Mouse (Mus musculus): ENCODE results near the gene Tenm2.
A peak's percentile ranks its signal among the peaks of the same experiment; 100 is the strongest.

Gene Tenm2

DNA sequence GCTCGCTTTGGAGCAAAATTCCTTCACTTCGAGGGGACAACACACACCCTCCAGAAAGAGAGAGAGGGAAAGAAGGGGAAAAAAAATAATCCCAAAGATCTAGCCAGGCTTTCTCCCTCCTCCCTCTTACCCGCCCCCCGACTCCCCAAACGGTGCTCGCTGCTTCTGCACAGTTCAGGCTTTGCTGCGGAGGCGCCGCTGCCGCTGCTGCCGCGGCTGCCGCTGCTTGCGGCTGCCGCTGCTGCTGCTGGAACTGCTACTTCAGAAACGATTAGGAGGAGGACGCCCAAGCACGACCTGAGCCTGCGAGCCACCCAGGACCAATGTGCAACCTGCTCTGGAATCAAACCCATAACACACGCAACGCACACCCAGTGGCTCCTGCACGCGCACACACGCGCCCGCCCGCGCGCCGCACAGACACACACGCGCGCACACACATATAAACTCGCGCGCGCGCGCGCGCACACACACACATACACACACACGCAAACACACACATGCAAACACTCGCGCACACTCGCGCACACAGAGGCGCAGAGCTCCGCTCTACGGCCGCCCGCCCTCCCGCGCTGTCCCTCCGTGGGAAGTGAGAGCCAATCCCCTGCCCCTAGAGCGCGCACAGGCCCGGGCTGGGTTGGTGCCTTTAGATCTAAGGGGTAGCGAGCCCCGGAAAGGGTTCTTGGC, at the start of gene Tenm2:
Gene Tenm2 (minus strand): TSS at position 51 of the 687 bp plus-strand sequence.
- peak; percentile 33 for DNase-seq

DNA sequence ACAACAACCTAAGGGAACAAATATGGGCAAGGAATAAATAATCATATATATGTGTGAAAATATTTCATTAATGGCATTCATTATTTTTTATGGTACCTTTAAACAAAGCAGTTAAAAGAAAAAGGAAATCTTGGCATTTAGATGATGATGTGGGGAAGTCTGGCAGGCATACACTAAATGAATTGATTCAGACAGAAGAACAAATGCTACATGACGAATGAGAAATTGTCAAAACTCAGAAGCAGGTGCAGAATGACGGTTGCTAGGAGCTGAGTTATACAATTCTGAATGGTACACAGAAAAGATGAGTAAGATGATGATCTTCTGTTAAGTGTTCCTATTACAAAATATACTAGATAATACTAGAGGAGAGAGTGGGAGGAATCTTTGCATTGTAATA, 49.4 kb upstream of the Tenm2 start:
- DNase-seq: no peak

DNA sequence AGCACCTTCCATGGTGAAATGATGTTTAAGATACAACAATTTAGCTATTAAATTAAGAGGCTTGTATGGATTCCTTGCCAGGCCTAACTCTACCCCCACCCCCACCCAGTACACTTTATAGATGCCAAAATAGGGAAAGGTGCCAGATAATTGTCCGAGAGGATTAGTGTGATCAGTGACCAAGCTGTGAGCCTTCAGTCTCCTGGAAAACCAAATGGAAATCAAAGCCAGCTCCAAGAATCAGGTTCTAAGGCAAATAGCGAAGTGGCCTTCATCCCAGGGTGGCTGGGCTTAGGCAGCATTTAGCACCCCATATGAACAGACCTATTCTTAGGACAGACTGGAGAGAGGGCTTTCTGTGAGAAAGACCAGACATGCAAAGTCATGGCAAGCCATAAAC, 13.0 kb upstream of the Tenm2 start:
- DNase-seq: no peak

DNA sequence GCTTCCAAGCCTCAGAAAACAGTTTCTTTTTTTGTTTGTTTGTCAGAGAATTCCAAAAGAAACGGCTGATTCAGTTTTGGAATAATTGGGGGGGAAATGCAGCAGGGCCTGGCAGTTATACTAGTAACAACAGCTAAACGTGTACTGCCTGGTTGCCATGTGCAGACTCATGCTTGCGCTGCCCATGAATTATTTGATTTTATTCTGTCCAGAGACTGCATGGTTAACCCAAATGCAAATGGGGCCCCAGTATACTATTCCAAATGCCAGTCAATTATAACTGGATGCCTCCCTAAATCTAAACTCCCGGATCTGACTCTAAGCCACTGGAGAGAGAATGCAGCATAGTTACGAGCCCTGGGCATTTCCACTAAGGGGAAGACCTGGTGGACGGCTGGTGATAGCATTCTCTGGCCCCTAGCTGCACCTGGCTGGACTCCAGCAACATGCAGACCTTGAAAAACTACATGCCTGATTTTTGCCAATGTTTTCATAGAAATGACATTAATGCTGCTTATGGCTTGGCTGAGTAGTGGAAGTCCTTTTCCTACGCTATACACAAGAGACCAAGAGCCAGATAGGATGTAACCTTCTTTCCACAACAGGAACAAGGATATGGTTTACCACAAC, 1.4 kb upstream of the Tenm2 start:
- DNase-seq: no peak

DNA sequence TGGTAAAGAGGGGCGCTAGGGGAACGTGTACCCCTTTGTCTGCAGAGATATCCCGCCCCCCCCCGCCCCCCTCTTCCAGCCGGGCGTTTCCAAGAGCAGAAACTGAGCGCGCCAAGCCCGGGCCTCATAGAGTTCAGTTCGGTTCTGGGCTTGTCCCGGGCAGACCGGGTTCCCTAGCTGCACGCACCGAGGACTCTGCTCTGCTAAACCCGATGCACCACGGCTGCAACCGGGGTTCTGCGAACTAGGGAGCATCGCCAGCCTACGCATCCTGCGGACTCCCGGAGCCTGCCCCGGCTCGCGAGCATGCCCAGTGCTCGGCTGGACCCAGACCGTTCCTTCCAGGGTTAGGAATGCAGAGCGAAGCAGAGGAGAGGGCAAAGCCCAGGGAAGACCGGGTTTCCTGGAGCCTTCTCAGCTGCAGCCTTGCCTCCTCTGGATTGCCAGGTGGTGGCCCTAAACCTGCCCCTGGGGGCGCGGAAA, 878 bp upstream of the Tenm2 start:
- DNase-seq: peak; percentile 26

DNA sequence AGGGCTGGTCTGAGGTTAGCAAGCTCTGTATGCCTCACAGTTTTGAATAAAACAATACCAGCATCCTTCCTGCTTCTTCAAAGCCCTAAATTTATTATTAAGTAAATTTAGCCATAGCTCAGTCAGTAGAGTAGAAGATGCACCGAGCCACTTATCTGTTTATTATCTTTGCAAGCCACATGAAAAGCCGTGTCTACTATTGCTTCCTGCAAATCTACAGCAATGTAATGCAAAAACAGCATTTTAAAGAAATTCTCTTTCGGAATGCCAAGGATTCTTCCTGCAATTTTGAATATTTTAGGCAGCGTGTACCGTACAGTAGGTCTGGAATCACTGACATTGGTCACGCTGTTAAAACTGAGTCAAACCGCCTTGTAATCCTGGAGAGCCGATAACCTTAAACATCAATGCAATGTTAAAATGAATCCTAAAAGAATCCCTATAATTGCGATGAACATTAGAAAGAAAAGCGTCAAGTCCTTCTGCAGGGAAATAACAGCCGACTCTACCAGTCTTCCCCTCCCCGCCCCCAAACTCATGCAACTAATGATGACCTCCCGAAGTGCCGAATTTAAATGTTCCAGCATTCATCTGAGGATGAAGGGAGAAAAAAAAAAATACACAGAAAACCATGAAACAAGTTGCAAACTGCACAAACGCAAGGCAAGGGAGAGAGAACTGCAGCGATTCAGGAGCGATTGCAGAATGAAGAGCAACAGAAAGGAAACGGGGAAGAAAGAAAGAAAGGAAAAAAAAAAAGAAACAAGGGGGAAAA, 556 bp downstream of the Tenm2 start:
- no peak for DNase-seq

DNA sequence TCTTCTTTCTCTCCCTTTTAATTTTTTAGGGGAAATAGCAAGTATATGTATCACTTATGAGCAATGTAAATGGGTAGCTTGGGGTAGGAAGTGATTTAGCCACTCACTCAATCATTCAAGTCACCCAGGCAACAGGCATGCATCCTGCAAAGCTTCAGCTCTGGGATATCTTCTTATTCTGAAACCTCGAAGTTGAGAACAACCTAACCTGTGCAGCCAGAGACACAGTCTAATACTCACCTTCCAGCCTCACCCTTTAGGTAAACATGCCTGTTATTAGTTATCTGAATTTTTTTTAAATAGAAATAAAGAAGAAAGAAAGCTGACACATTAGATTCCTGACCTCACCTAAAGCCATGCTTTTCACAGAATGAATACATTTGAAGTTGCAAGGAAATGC, 8.4 kb downstream of the Tenm2 start:
- DNase-seq: no peak

DNA sequence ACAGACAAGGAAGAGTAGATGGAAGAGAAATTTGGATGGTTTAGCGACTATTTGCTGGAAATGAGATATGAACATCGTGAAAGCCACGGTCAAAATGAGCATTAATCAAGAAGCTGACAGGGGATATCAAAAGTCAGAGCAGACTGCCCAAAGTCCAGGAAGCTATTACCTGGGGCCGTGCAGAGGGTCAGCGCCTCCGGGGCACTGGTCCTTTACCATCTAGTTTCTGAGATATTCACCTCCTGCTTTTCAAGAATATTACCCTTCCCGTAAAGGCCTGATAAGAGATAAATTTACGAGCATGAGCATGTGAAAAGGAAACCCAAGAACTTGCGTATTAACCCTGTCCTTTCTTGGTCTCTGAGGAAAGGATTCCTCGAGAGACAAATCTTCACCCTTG, 8.8 kb downstream of the Tenm2 start:
- DNase-seq: no peak

DNA sequence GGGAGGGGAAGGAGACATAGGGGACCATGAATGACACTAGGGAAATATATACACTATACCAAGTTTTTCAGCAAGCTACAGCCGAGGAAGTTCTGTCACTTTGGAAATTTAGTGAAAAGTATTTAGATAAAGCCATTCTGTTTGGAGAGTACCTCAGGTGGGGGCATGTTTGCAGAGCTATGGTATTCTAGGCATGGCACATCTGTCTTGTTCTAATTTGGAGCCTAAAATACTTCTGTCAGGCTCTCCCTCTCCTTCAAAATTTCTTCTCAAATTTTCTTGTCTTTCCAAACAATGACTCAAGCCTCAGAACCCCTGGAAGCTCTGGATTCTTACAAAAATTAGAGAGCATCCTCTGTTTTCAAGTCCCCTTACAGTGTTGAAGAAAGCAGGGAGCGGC, 13.0 kb downstream of the Tenm2 start:
- DNase-seq: no peak

DNA sequence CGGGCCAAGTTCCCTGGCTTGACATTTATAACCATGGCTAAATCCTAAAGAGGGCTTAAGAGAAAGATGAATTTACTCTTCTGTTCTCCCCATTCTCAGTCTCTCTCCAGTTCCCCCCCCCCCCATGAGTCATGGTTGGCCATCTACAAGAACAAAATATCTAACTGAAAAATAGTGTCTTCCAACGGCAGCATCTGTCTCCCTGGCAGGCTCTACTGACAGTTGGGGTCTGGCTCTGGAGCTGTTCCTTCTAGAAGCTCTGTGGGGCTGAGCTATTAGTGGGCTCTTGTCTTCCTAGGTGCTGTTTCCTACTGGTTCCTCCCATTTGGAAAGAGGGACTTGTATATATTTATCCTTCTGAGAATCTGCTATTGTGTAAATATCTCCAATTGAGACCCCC, 13.7 kb downstream of the Tenm2 start:
- no peak for DNase-seq

DNA sequence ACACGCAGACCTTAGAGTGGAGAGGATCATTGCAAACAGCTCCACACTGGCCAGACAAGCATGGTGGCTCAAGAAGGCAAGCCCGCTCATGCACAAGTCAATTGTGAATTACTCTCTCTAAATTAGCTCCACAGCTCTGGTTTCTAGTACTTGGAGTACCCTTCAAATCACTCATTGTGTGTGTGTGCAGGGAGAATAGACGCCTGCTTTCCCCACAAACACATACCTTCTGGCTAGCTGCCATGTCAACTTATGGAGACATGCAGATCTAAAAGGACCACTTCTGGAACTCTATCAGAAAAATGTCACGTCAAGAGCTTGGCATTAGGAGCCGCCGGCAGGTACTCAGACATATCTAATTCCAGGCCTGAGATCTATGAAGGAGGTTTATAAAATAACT, 14.8 kb downstream of the Tenm2 start:
- peak; percentile 13 for DNase-seq

DNA sequence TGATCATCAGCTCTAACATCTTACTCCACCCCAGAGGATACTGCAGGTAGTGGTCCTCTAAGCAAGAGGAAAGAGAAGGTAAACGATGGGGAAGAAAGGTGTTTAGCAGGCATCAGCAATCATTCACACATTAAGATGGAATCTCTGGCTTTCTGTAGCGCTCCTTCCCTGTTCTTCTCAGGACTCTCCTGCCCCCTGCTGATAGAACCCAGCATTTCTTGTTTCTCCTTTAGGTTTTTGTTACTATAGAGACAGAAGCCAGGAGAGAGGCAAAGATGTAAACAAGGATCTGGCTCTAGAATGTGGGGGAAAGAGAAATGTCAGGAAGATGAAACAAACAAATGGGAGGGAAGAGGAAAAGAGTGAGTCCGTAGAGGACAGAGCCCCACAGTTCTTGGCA, 49.6 kb downstream of the Tenm2 start:
- peak; percentile 62 for DNase-seq

DNA sequence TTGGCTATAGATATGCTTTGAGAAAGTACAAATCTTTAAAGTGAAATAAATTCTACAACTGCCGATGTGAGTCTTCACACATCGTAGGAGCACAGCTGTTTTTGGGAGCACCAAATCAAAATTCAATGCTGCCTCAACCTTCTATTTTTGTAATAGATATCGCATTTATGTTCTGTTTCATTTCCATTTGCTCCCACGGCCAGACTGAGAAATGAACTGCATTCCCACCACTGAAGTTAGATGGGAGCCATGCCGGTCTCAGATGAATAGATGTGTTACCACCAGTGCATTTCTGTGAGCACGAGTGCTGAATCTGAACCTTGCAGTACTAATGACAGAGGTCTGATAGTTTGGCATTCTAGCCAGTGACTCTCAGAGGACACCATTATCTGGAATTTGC, 58.3 kb downstream of the Tenm2 start:
- no peak for DNase-seq

DNA sequence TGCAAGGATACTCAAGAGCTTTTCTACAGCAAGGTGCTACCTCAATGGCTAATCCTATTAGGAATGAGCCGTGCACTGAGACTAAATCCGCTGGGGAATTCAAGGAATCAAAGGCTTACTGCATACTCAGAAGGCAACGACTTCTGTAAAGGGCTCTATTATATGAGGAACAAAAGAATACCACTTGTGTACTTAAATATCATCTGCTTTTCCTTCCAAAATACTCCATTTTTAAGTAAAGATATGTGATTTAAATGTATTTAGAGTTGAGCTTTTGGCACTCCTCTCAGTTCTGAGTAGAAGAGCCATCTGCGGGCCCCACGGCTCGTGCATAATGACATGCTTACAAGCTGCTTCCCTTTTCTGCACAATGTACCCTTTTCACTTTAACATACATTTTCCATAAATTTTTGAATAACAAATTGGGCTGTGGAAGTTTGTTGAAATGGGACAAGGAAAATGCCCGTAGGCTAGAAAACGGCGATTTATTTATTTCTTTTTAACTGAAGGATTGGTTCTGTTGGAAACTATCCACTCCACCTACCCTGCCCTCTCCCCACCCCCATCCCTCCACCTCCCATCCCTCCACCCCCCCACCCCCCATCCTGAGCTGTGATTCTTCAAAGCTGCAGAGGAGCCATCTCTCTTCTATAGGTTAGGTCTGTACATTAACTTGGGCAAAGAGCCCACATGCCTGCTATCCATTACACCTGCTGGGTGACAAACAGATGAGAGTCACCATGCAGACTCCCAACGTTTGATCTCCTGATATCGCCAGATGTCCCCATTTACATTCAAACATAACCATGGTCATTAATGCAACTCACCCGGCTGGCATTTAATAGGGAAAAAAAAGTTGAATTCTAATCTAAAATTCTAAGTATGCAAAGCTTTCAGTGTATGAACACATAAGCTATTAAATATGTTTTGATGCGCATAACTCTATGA, 81.6 kb downstream of the Tenm2 start:
- no peak for DNase-seq

DNA sequence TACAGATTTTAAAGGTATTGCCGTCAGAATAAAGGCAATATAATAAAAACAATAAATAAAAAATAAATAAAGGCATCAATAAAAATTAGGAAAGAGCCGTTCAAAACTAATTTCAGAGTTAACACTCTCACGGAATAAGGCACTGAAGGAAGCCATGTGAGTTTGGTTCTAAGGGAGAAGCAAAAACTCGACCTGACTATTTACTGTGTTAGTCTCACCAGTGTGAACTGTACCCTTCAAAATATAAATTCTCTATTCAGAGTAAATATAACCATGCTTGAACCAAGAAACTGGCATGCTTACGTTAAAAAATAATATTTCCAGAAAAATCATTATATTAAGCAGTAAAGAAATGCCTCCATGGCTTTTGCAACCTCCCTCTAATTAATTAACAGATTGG, 82.4 kb downstream of the Tenm2 start:
- DNase-seq: no peak

DNA sequence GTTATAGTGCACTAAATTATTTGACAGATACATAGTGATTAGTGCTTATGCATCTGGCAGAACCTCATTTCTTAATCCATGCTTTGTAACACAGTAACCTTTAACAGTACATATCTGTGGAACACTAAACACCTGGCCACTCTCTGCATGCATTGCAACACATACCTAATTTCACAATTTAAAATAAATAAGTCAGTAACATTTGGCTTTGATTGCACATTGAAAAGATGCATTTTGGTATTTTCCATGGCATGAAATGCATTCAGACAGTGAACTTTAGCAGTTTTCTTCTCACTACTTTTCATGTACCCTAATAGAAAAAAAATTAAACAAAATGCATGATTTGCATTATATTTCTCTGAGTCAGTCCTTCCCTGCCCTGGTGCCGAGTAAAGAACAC, 85.8 kb downstream of the Tenm2 start:
- no peak for DNase-seq

DNA sequence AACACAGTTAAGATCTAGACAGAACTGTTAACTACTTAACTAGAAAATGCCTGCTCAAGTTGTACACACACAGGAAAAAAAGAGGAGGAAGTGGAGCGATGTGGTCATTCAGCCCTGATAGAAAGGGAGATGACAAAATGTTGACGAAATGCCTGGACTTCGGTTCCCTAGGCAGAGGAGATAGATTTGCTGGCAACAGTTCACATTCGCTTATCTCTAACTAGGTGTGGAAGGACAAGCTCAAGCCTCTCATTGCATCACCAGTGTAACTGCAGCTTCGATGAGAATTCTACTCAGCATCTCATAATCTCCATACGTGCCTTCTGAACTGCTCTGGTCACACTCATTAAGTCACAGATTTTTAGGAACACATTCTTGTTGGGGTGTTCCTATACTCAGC, 91.8 kb downstream of the Tenm2 start:
- DNase-seq: peak; percentile 39

DNA sequence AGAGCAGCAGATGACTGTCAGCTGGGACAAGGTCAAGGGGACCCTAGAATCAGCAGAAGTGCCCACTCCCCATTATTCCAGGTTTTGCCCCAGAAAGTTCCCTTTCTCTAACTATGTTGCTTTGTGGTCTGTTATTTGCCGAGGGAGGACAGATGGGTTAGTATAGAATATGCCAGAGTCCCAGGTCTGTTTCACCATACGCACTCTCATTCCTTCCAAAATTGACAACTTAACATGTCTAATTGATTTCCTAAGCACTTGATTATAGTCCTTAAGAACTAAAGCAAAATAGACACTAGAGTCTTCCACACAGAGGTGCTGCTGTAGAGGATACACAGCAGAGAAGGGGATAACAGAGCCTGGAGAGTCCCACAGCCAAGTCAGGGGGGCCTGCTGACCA, 92.3 kb downstream of the Tenm2 start:
- DNase-seq: no peak

DNA sequence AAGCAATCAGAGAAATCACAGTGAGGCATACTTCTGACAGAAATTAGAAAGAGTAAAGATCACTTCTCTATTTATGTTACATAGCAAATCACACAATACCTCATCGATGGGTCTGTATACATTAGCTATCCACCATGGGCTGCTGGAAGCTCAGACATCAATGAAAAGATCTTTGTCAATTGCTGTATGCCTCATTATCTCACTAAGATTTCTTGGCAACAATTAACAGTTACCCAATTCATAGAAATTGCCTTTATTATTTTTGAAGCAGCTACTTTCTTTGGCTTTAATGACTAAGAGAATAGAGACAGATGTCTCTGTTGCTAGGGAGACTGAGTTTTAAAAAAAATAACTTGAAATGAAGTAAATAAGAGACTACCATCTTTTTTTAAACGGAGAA, 106.9 kb downstream of the Tenm2 start:
- no peak for DNase-seq

DNA sequence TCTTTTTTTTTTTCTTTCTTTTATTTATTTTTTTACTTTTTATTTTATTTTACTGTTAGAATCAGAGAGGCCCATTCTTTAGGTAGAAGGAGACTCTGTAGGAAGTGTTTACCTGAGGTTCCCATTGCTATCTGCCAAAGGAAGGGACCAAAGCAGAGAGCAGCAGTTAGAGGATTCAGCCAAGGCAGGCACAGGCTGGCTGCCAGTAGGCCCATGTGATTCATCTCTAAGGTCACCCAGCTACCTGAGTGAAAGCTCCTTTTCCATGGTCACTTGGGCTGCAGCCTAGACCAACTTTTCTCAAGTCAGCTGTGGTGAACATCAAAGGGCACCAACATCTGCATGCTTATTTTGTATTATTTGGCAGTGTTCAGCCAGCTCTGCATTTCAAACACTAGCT, 117.7 kb downstream of the Tenm2 start:
- no peak for DNase-seq

DNA sequence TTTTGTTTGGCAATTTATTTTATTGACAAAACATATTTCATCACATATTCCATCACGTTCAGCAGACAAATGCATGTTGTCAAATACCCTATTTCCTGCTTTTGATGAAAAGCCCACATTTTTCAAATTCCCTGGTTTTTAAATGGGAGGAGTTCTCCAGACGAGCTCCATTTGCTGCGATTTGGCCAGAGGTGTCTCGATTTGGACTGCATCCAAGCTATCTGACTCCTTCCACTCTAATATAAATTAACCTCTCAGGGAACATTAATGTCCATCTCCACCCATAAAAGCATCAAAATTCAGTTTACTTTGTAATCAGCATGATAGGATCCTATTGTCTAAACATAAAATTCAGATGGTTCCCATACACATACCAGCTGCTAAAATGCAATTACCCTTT, 120.6 kb downstream of the Tenm2 start:
- no peak for DNase-seq

DNA sequence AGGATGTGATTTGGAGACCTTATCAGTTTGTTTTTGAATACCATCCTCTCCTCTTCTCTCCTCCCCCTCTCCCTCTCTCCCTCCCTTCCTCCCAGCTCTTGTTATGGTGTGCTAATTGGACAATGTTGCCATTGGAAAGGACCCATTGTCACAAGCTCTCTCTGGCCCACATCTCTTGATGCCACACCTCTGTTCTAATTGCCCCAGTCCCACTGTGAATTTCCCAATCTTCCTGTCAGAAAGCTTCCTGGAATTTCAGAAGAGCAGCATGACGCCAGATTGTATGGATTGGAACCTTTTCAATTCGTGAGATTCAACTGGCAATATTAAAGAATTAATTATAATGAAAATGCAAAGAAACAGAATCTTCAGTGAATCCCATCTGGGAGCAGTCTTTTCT, 128.7 kb downstream of the Tenm2 start:
- no peak for DNase-seq

DNA sequence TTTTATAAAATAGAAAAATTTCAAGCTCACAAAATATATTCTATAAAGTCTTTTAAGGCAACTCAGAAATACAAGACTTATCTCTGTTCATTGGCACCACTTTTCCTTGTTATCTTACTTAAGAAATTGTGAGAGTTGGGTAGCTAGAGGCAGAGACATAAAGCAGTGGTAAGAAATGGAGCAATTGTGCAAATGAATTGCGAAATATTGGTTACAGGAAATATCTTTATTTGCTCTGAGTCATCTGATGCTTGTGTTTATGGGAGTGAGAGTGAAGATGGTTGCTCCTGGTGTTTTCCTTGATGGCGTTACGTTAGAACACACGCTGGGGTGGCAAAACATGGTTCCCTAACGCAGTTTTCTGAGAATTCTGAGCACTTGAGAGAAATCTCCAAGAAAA, 156.4 kb downstream of the Tenm2 start:
- no peak for DNase-seq

Data from lung, postnatal 10 days (tissue).